Mouse (Mus musculus) forebrain, embryonic 15.5 days (tissue): ENCODE measurements around the gene Myof. TPM values are rescaled to one million over a fixed set of nuclear protein-coding genes. Genes with fewer than 3 reads are reported as not detected.

Source experiments
- ATAC-seq: fragments of 200-750 bp; cut with Nextera tagmentation; replicated peaks from 2 replicates; pipeline ENCODE4 v1.8.0; 2017; ENCODE audit warnings: mild to moderate bottlenecking, moderate TSS enrichment, moderate library complexity
- H3K27ac ChIP-seq: fragments of 300-500 bp; sonication (generic); replicated peaks from 2 replicates; pipeline ENCODE4 v1.5.1; 2015; ENCODE audit warnings: mild to moderate bottlenecking, inconsistent platforms
- H3K27me3 ChIP-seq: fragments of 300-500 bp; sonication (generic); 2 replicates; pipeline ENCODE4 v1.6.1; 2015; ENCODE audit warnings: inconsistent platforms
- H3K36me3 ChIP-seq: fragments of 300-500 bp; sonication (generic); 2 replicates; pipeline ENCODE4 v1.6.1; 2015; ENCODE audit warnings: mild to moderate bottlenecking, inconsistent platforms
- H3K4me1 ChIP-seq: fragments of 300-500 bp; sonication (generic); 2 replicates; pipeline ENCODE4 v1.6.1; 2015; ENCODE audit warnings: inconsistent platforms
- H3K4me2 ChIP-seq: fragments of 300-500 bp; sonication (generic); replicated peaks from 2 replicates; pipeline ENCODE4 v1.6.1; 2015; ENCODE audit warnings: mild to moderate bottlenecking, inconsistent platforms
- H3K4me3 ChIP-seq: fragments of 300-500 bp; sonication (generic); 2 replicates; pipeline ENCODE4 v1.5.1; 2015; ENCODE audit warnings: mild to moderate bottlenecking, inconsistent platforms
- H3K9ac ChIP-seq: fragments of 300-500 bp; sonication (generic); replicated peaks from 2 replicates; pipeline ENCODE4 v1.6.1; 2015; ENCODE audit warnings: mild to moderate bottlenecking, inconsistent platforms
- H3K9me3 ChIP-seq: fragments of 300-500 bp; sonication (generic); 2 replicates; pipeline ENCODE4 v1.6.1; 2016; ENCODE audit warnings: inconsistent platforms
- WGBS: fragments of 180-500 bp; shearing (Covaris S2); methylation state at CpG from one replicate; pipeline ENCODE4 v1.1.7; 2015; ENCODE audit warnings: mixed read lengths; 5-methylcytosine and 5-hydroxymethylcytosine counted together
- polyA plus RNA-seq: library from polyadenylated mRNA; unstranded; fragments of >200 nt; fragmentation: Nextera tagmentation; extraction: Ambion mirVana; gene quantifications from 2 replicates; pipeline ENCODE4 v1.2.1, GENCODE M21; 2015

Myof gene
- polyA plus RNA-seq, 1 experiment from 2014 or later: 1.4 TPM

DNA sequence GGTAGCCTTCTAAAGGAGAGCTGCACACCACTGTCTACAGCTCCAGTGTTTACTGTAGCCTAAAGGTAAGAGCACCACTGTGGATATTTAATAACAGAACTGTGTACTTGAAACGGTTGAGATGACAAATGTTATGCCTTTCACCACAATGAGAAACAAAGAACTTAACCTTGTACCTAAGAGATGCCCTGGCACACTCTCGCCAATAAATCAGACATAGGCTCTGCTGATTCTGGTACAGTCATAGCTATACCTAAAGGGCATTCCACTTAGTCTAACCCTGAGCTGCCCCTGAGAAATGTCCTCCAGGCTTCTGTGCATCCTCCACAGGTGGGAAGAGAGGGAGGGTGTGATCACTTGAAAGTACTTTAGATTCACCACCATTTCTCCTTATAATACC lies 8.7 kb downstream of the Myof start:
- no peak for ATAC-seq
- no peaks in the 10 kb centered on the region for H3K27me3 ChIP-seq
- H3K36me3 ChIP-seq: no peaks in the 10 kb centered on the region
- 80% methylated on average over 2 of the region's 2 CpGs for WGBS
- no peak overlapping the region for H3K4me2 ChIP-seq
- no peak overlapping the region for H3K4me3 ChIP-seq
- H3K27ac ChIP-seq: no peak overlapping the region
- H3K4me1 ChIP-seq: 0 out of 2 replicates have a peak, but pooled peaks cover 4% of the 10 kb centered on the region
- no peak overlapping the region for H3K9ac ChIP-seq
- H3K9me3 ChIP-seq: no peaks in the 10 kb centered on the region

DNA sequence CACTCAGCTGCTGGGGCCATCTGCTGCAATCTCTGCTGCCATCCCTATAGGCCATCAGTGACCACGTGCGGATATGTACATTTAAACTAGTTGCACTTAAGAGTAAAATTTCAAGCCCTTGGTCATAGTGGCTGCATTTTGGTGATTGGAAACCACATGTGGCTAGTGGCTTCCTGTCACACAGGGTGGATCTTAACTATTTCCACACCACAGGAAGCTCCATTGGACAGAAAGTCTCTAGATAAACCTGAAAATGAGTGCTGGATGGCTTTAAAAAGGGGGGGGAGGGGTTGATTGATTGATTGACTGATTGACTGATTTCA lies 9.7 kb downstream of the Myof start:
- Histone ChIP-seq H3K27ac (no peak overlapping the region), H3K9ac (no peak overlapping the region), H3K9me3 (no peaks in the 10 kb centered on the region), H3K27me3 (no peaks in the 10 kb centered on the region), H3K4me3 (no peak overlapping the region), H3K4me1 (0 out of 2 replicates have a peak, but pooled peaks cover 4% of the 10 kb centered on the region), H3K36me3 (no peaks in the 10 kb centered on the region), H3K4me2 (no peak overlapping the region)
- 91% methylated on average over 2 of the region's 2 CpGs for WGBS
- ATAC-seq: no peak

DNA sequence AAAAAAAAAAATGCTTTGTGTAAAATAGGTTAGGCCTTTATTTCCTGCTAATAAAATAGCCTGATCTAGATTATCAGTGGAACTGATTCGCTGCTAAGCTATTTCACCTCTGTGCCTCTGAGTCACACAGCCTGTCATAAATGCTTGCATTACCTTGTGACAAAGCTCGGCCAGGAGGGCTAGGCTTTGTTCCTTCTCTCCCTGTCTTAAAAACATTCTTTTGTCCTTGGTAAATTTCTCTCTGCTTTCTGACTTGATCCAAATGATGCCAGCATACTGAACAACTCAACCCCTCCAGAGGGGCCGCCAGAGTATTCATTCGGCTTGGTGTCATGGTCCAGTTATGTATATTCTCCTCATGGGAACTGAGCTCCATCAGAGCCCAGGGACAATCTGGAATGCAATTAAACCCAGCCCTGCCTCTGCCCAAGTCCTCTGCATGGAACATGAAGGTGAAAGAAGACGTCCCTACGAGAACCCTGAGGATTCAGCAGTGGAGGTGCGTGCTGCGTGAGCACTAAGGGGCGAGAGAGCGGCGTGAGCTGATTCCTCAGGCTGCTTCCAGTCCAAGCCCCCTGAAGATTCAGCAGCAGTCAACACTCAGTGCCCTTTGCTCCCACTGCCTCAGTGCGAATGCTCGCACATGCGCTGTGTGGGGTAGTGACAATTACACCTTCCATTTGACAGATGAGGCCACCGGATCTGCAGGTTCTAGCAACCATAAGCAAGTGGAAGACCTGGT lies 10.2 kb downstream of the Myof start:
- Histone ChIP-seq H3K4me1 (0 out of 2 replicates have a peak, but pooled peaks cover 4% of the 10 kb centered on the region), H3K4me2 (no peak overlapping the region), H3K4me3 (no peak overlapping the region), H3K9me3 (no peaks in the 10 kb centered on the region), H3K27me3 (no peaks in the 10 kb centered on the region), H3K9ac (no peak overlapping the region), H3K36me3 (no peaks in the 10 kb centered on the region), H3K27ac (no peak overlapping the region)
- 82% methylated on average over 15 of the region's 15 CpGs for WGBS
- ATAC-seq: no peak

DNA sequence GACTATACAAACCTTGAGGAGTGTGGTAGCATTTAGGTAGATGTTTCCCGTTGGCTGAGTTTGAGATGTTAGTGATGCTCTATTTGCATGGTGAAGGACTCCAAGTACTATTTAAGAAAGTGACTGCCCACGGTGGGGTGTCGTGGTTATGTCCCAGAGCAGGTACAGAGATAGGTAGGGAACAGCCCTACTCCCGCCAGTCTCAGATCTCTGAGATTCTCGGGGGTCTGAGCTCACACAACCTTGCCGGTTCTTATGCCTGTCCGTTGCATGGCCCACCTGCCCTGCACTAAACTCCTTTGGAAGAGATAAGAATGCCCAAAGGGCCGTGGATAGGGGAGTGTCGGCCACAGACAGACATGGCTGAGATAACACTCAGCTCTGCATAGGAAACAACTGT lies 12.2 kb downstream of the Myof start:
- 80% methylated on average over 9 of the region's 9 CpGs for WGBS
- Histone ChIP-seq H3K27ac (no peak overlapping the region), H3K9me3 (no peaks in the 10 kb centered on the region), H3K27me3 (no peaks in the 10 kb centered on the region), H3K4me1 (0 out of 2 replicates have a peak, but pooled peaks cover 4% of the 10 kb centered on the region), H3K36me3 (no peaks in the 10 kb centered on the region), H3K9ac (no peak overlapping the region), H3K4me2 (peak overlapping the region; percentile 25; the same call in 1 of the 2 replicates), H3K4me3 (no peak overlapping the region)
- ATAC-seq: peak; percentile 44; the same call in 1 of the 2 replicates

DNA sequence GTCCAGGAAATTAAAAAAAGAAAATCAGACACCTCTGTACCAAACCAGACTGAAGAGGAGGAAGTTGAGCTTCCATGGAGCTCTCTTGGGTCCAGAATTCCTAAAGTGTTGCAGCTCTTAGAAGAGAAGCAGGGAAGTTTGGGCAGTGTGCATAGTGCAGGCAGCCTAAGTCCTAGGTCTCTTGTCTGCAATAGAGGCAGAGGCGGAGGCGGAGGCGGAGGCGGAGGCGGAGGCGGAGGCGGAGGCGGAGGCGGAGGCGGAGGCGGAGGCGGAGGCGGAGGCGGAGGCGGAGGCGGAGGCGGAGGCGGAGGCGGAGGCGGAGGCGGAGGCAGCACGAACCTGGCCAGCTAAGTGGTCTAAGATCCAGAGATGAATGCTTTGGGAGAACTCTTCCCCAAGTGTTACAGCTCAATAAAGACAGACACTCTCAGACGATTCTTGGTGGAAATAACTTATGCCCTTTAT lies 12.7 kb downstream of the Myof start:
- WGBS: 6% methylated on average over 12 of the region's 23 CpGs
- Histone ChIP-seq H3K4me2 (peak overlapping the region; percentile 25; the same call in 1 of the 2 replicates), H3K27me3 (no peaks in the 10 kb centered on the region), H3K9me3 (no peaks in the 10 kb centered on the region), H3K36me3 (no peaks in the 10 kb centered on the region), H3K27ac (no peak overlapping the region), H3K4me1 (0 out of 2 replicates have a peak, but pooled peaks cover 4% of the 10 kb centered on the region), H3K4me3 (no peak overlapping the region), H3K9ac (no peak overlapping the region)
- peak; percentile 86 for ATAC-seq

DNA sequence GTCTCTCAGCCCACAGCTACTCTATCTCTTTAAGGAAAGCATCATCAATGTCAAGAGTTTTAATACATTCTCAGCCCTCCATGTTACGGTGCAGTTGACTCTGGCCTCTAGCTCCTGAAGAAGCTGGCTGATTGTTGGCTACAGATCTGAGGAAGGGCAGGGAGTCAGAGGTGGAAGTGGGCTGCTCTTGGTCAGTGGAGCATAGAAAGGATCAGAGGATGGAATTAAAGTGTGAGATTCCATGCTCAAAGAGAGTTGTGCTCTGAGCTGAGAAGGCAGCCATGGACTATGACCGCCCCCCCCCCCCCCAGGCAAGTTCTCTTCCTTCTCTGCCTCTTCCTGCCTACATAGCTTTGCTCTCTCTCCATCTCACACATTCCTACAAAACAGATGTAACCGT lies 13.5 kb downstream of the Myof start:
- ATAC-seq: no peak
- whole genome bisulfite sequencing: 79% methylated on average over 3 of the region's 3 CpGs
- H3K4me1 ChIP-seq: 0 out of 2 replicates have a peak, but pooled peaks cover 4% of the 10 kb centered on the region
- H3K4me3 ChIP-seq: no peak overlapping the region
- H3K27me3 ChIP-seq: no peaks in the 10 kb centered on the region
- no peak overlapping the region for H3K9ac ChIP-seq
- H3K36me3 ChIP-seq: no peaks in the 10 kb centered on the region
- H3K4me2 ChIP-seq: no peak overlapping the region
- no peak overlapping the region for H3K27ac ChIP-seq
- H3K9me3 ChIP-seq: no peaks in the 10 kb centered on the region

DNA sequence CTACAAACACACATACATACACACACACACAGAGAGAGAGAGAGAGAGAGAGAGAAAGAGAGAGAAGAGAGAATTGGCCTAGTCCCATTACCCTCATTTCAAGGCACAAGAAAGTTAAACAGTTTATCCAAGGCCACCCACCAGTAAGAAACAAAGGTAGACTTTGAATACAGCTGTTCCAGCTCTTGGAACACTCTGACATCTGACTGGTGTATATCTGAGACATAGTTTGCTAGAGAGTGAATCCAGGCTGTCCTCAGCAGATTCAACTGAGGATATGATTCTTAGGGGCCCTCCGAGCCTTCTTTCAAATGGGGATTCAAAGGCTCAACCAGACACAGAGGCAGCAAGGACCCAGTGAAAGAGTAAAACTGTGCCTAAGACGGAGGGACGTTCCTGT lies 14.1 kb downstream of the Myof start:
- 0 out of 2 replicates have a peak, but pooled peaks cover 4% of the 10 kb centered on the region for H3K4me1 ChIP-seq
- 84% methylated on average over 3 of the region's 3 CpGs for WGBS

DNA sequence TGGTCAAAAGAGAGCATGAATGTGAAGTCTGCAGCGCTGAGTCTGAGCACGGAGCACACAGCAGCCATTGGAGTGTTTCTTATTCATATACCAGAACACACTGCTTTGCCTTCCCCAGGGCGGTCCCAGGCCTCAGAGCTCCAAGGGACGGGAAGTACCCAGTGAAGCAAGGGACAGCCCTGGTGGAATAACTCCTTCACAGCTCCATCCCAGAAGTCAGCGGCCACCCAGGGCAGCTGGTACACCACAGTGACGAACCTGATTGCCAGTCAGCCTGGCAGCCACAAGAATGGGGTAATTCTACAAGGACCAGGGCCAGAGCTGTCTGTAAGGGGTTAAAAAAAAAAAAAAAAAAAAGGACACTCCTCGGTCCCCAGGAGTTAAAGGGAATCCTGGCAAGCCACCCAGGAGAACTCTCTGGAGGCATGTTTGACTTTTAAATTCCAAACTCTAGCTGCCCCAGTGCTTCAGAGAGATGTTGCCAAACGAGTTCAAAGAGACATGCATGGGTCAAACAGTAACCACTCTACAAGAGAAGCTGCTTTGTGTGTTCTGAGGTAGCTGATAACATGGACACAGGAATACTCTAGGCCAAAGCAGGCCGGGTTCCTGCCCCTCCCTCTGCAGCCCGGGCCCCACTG lies 15.4 kb downstream of the Myof start:
- H3K27me3 ChIP-seq: no peaks in the 10 kb centered on the region
- ATAC-seq: no peak
- no peaks in the 10 kb centered on the region for H3K9me3 ChIP-seq
- no peak overlapping the region for H3K9ac ChIP-seq
- 68% methylated on average over 10 of the region's 10 CpGs for WGBS
- H3K4me2 ChIP-seq: no peak overlapping the region
- no peaks in the 10 kb centered on the region for H3K36me3 ChIP-seq
- H3K4me3 ChIP-seq: no peak overlapping the region
- H3K4me1 ChIP-seq: 0 out of 2 replicates have a peak, but pooled peaks cover 4% of the 10 kb centered on the region
- H3K27ac ChIP-seq: no peak overlapping the region

More for the DNA sequence above, 14.1 kb downstream of the Myof start:
- Histone ChIP-seq H3K27me3 (no peaks in the 10 kb centered on the region), H3K9me3 (no peaks in the 10 kb centered on the region), H3K27ac (no peak overlapping the region), H3K4me3 (no peak overlapping the region), H3K36me3 (no peaks in the 10 kb centered on the region), H3K9ac (no peak overlapping the region), H3K4me2 (no peak overlapping the region)
- ATAC-seq: no peak

DNA sequence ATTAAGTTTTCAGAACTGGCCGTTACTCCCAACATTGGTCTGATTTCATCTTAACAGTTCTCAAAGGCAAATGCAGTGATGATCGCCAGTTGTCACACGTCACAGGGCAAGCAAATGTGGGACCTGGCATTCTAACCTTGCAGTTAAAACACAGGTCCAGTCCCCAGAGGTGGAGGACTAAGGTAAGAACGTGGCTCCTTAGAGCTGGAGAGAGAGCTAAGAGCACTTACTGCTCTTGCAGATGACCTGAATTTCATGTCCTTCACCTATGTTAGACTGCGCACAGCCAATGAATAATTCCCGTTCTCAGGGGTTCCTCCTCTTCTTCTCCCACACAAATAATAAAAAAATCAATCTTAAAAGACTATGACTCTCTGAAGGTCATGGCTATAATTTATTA lies 16.0 kb downstream of the Myof start:
- Histone ChIP-seq H3K36me3 (no peaks in the 10 kb centered on the region), H3K4me1 (0 out of 2 replicates have a peak, but pooled peaks cover 4% of the 10 kb centered on the region), H3K27me3 (no peaks in the 10 kb centered on the region), H3K9ac (no peak overlapping the region), H3K4me2 (no peak overlapping the region), H3K4me3 (no peak overlapping the region), H3K9me3 (no peaks in the 10 kb centered on the region), H3K27ac (no peak overlapping the region)
- 88% methylated on average over 6 of the region's 6 CpGs for WGBS
- ATAC-seq: no peak

DNA sequence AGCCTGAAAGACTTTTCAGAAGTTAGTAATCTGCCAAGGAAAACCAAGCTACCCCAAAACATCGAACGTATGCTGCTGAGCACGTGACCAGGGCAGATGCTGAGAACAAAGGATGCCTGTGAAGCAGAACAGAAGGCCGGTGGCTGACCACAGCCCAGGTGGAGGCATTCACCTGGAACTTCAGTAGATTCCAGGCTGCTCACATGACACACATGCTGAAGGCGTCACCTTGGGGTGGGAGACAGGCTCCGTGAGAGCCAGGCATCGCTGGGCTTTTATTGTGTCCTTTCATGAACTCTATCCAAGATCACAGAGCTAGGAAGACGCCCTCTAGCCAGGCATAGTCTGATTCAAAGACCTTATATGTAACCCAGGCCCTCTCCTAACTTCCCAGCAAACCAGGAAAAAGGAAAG lies 17.2 kb downstream of the Myof start:
- Histone ChIP-seq H3K4me2 (no peak overlapping the region), H3K9me3 (no peaks in the 10 kb centered on the region), H3K27ac (no peak overlapping the region), H3K36me3 (no peaks in the 10 kb centered on the region), H3K9ac (no peak overlapping the region), H3K27me3 (no peaks in the 10 kb centered on the region), H3K4me3 (no peak overlapping the region), H3K4me1 (0 out of 2 replicates have a peak, but pooled peaks cover 4% of the 10 kb centered on the region)
- no peak for ATAC-seq
- 67% methylated on average over 8 of the region's 8 CpGs for whole genome bisulfite sequencing

DNA sequence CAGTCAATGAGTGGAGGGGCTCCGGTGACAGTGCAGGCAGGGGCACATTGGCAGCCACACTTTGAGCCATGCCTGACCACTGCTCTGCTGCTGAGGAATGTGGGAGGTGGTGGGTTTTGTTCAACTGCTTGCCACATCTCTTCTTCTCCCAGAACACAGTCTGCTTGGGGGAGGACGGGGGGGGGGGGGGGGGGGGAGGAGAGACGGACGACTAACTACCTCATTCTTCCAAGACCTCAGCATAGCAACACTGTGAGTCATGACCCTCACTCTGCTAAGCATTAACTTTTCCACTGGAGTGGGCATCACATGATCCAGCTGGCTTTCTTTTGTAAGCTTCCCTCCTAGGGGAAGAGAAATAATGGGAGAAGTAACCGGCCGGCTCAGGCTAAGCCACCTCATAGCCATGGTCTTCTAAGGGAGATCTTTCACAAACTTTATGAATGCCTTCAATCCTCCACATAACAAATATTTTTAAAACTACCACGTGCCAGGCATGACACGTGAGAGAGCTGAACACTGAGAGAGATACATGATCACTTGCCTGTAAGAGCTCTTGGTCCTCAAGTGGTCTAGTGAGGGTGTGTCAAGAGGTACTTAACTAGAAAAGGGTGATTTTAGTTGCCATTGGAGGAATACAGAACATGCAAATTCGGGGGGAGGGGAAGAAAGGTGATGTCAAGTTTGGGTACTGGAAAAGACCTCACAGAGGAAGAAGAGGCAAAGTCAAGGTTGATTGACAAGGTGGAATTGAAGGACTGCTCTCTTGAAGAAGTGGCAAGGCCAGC lies 17.9 kb downstream of the Myof start:
- Histone ChIP-seq H3K36me3 (no peaks in the 10 kb centered on the region), H3K27me3 (no peaks in the 10 kb centered on the region), H3K4me1 (no peaks in the 10 kb centered on the region), H3K4me2 (no peak overlapping the region), H3K9me3 (no peaks in the 10 kb centered on the region), H3K9ac (no peak overlapping the region), H3K27ac (no peak overlapping the region), H3K4me3 (no peak overlapping the region)
- no peak for ATAC-seq
- WGBS: 38% methylated on average over 8 of the region's 9 CpGs

DNA sequence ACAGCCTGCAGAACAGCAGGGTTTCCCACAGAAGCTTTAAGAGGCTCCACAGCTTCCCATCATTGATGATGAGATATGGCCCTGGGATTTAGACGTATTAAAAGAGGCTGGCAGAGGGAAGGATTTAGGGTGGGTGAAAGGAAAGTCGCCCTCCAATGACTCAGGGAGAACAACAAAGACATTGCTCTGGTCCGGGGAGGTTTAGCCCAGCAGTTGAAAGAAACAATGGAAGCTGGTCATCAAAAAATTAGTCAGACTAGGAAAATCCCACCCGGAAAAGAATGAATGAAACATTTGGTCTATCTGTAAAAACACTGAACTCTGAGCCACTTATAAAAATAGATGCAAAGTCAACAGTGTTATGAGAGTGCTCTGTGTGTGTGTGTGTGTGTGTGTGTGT lies 19.8 kb downstream of the Myof start:
- 37% methylated on average over 4 of the region's 4 CpGs for whole genome bisulfite sequencing
- no peak overlapping the region for H3K27ac ChIP-seq
- no peak overlapping the region for H3K9ac ChIP-seq
- H3K4me1 ChIP-seq: no peaks in the 10 kb centered on the region
- H3K4me3 ChIP-seq: no peak overlapping the region
- no peaks in the 10 kb centered on the region for H3K36me3 ChIP-seq
- no peaks in the 10 kb centered on the region for H3K9me3 ChIP-seq
- ATAC-seq: no peak
- no peak overlapping the region for H3K4me2 ChIP-seq
- H3K27me3 ChIP-seq: no peaks in the 10 kb centered on the region
